Mouse (Mus musculus) forebrain, postnatal 0 days (tissue): ENCODE data around the gene Ptpn14. TPM values are rescaled to one million over a fixed set of nuclear protein-coding genes. Genes with fewer than 3 reads are reported as not detected.

Experiments used
- ATAC-seq: fragments of 200-750 bp; cut with Nextera tagmentation; 2 replicates; pipeline ENCODE4 v1.8.0; 2017; ENCODE audit warnings: mild to moderate bottlenecking, moderate library complexity
- DNase-seq: peaks from one replicate; pipeline ENCODE4 v3.0.0-alpha.2; 2015
- H3K27ac ChIP-seq: fragments of 300-500 bp; sonication (generic); 2 replicates; pipeline ENCODE4 v1.5.1; 2014; ENCODE audit warnings: low read depth, mild to moderate bottlenecking, antibody characterized with exemption, low read length, moderate library complexity, mixed read lengths
- H3K27me3 ChIP-seq: fragments of 300-500 bp; sonication (generic); 2 replicates; pipeline ENCODE4 v1.6.1; 2014; ENCODE audit warnings: mild to moderate bottlenecking, low read length, mixed read lengths; ENCODE audit not compliant: insufficient read depth
- H3K36me3 ChIP-seq: fragments of 300-500 bp; sonication (generic); 2 replicates; pipeline ENCODE4 v1.6.1; 2014; ENCODE audit warnings: mild to moderate bottlenecking, moderate library complexity; ENCODE audit not compliant: insufficient read depth
- H3K4me1 ChIP-seq: fragments of 300-500 bp; sonication (generic); 2 replicates; pipeline ENCODE4 v1.6.1; 2014; ENCODE audit warnings: antibody characterized with exemption; ENCODE audit not compliant: insufficient read depth
- H3K4me2 ChIP-seq: fragments of 300-500 bp; sonication (generic); 2 replicates; pipeline ENCODE4 v1.6.1; 2014; ENCODE audit warnings: low read depth, mild to moderate bottlenecking, moderate library complexity
- H3K4me3 ChIP-seq: fragments of 300-500 bp; sonication (generic); 2 replicates; pipeline ENCODE4 v1.5.1; 2014; ENCODE audit warnings: low read depth, low read length, mixed read lengths
- H3K9ac ChIP-seq: fragments of 300-500 bp; sonication (generic); 2 replicates; pipeline ENCODE4 v1.6.1; 2014; ENCODE audit warnings: mild to moderate bottlenecking
- H3K9me3 ChIP-seq: fragments of 300-500 bp; sonication (generic); 2 replicates; pipeline ENCODE4 v1.6.1; 2016; ENCODE audit warnings: low read length
- CTCF ChIP-seq: sonication (generic); IDR thresholded peaks from 2 replicates; pipeline ENCODE4 v1.5.1; 2016; ENCODE audit warnings: antibody characterized with exemption, control low read depth, low read depth
- WGBS: fragments of 180-500 bp; shearing (Covaris S2); extraction: QIAGEN DNeasy Blood & Tissue Kit; methylation state at CpG from one replicate; pipeline ENCODE4 v1.1.7; 2014; 5-methylcytosine and 5-hydroxymethylcytosine counted together
- polyA plus RNA-seq: library from polyadenylated mRNA; unstranded; fragments of >200 nt; fragmentation: Nextera tagmentation; extraction: Ambion mirVana; gene quantifications from 2 replicates; pipeline ENCODE4 v1.2.1, GENCODE M21; 2015
- total RNA-seq: library from RNA; depleted of rRNA; stranded (reverse); fragments of >200 nt; gene quantifications from 2 replicates; pipeline ENCODE4 v1.2.3, GENCODE M21; 2014

Gene Ptpn14
- total and polyA plus RNA-seq, 2 experiments from 2014 or later, result 0.98 to 3.9 TPM

GRCm38 (mm10) chr1:189854646-189855045, 126.6 kb downstream of the Ptpn14 start:
- 85% methylated on average over 13 of the region's 13 CpGs for WGBS
- no peaks in the 10 kb centered on the region for H3K36me3 ChIP-seq
- no peaks in the 10 kb centered on the region for H3K4me1 ChIP-seq
- TF ChIP-seq CTCF, result no peak
- no peak for DNase-seq
- no peaks in the 10 kb centered on the region for H3K9me3 ChIP-seq
- no peak overlapping the region for H3K4me2 ChIP-seq
- no peak overlapping the region for H3K9ac ChIP-seq
- no peak for ATAC-seq
- no peaks in the 10 kb centered on the region for H3K27me3 ChIP-seq
- no peak overlapping the region for H3K27ac ChIP-seq
- H3K4me3 ChIP-seq, result no peak overlapping the region

DNA sequence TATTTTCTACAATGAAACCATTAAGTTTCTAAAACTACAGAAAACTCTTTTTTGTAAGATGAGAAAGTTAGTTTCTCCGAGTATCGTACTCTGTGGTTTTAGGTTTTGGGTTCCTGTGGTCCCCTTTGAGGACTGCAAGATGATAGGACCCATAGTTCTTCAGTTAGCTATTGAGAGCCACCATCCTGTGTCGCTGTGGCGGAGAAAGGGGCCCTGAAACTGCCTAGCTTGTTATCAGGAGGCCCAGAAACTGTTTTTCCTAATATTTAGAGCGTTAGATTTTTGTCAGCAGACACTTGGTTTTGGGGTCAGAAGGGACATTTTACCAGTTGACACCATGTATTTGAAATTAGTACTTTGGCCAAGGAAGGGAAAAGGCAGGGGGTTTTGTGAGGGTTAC, 127.7 kb downstream of the Ptpn14 start:
- WGBS, result 95% methylated on average over 5 of the region's 5 CpGs
- H3K4me2 ChIP-seq, result no peak overlapping the region
- H3K4me3 ChIP-seq, result no peak overlapping the region
- H3K9ac ChIP-seq, result no peak overlapping the region
- H3K4me1 ChIP-seq, result no peaks in the 10 kb centered on the region
- no peak overlapping the region for H3K27ac ChIP-seq
- no peak for TF ChIP-seq CTCF
- no peaks in the 10 kb centered on the region for H3K27me3 ChIP-seq
- no peaks in the 10 kb centered on the region for H3K36me3 ChIP-seq
- no peaks in the 10 kb centered on the region for H3K9me3 ChIP-seq
- DNase-seq (no peak), ATAC-seq (no peak)

- Histone ChIP-seq H3K4me1 (no peaks in the 10 kb centered on the region), H3K9me3 (no peaks in the 10 kb centered on the region), H3K36me3 (no peaks in the 10 kb centered on the region), H3K27me3 (no peaks in the 10 kb centered on the region), H3K4me3 (no peak overlapping the region), H3K9ac (no peak overlapping the region), H3K4me2 (no peak overlapping the region), H3K27ac (no peak overlapping the region)
- ATAC-seq (no peak), DNase-seq (no peak)
- WGBS, result 64% methylated on average over 6 of the region's 6 CpGs
- TF ChIP-seq CTCF, result no peak
Observed at GRCm38 (mm10) chr1:189858377-189858776, 130.3 kb downstream of the Ptpn14 start.

- Histone ChIP-seq H3K27me3 (no peaks in the 10 kb centered on the region), H3K36me3 (no peaks in the 10 kb centered on the region), H3K27ac (no peak overlapping the region), H3K4me3 (no peak overlapping the region), H3K9me3 (no peaks in the 10 kb centered on the region), H3K9ac (no peak overlapping the region), H3K4me2 (no peak overlapping the region), H3K4me1 (peaks cover 4% of the 10 kb centered on the region; the same call in 1 of the 2 replicates)
- ATAC-seq (no peak), DNase-seq (no peak)
- 87% methylated on average over 17 of the region's 17 CpGs for WGBS
- TF ChIP-seq CTCF, result peak; percentile 12; the same call in 1 of the 2 replicates
Observed at GRCm38 (mm10) chr1:189860112-189860941, 132.3 kb downstream of the Ptpn14 start.

DNA sequence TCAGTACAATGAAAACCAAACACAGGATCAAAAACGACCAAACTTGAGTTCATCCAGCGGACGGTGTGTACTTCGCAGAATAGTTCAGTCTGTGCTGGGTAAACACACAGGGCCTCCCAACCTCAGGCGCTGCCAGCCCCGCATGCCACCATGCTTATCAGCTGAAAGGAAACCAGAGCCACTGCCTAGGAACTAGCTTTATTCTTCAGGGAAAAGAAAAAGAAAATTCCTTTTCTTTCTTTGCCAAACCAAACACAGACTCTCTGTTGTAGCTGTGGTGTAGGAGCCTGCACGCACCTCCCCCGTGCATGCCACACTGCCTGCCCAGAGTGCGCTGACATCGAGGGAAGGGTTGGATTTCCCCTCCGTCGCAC, 132.9 kb downstream of the Ptpn14 start:
- ATAC-seq (no peak; the same call in 1 of the 2 replicates), DNase-seq (no peak)
- H3K4me2 ChIP-seq, result no peak overlapping the region
- TF ChIP-seq CTCF, result no peak
- WGBS, result 47% methylated on average over 12 of the region's 12 CpGs
- no peaks in the 10 kb centered on the region for H3K36me3 ChIP-seq
- H3K4me3 ChIP-seq, result no peak overlapping the region
- no peaks in the 10 kb centered on the region for H3K27me3 ChIP-seq
- no peak overlapping the region for H3K9ac ChIP-seq
- peaks cover 4% of the 10 kb centered on the region; the same call in 1 of the 2 replicates for H3K4me1 ChIP-seq
- H3K27ac ChIP-seq, result no peak overlapping the region
- no peaks in the 10 kb centered on the region for H3K9me3 ChIP-seq

GRCm38 (mm10) chr1:189863727-189864126, 135.7 kb downstream of the Ptpn14 start:
- Histone ChIP-seq H3K4me1 (peaks cover 4% of the 10 kb centered on the region; the same call in 1 of the 2 replicates), H3K4me2 (no peak overlapping the region), H3K9ac (no peak overlapping the region), H3K36me3 (no peaks in the 10 kb centered on the region), H3K9me3 (no peaks in the 10 kb centered on the region), H3K27ac (no peak overlapping the region), H3K27me3 (no peaks in the 10 kb centered on the region), H3K4me3 (no peak overlapping the region)
- 97% methylated on average over 3 of the region's 3 CpGs for WGBS
- DNase-seq (no peak), ATAC-seq (no peak)
- TF ChIP-seq CTCF, result no peak

GRCm38 (mm10) chr1:189864301-189864700, 136.2 kb downstream of the Ptpn14 start:
- ATAC-seq (no peak), DNase-seq (peak; percentile 28)
- Histone ChIP-seq H3K9me3 (no peaks in the 10 kb centered on the region), H3K4me3 (no peak overlapping the region), H3K27ac (0 out of 2 replicates have a peak overlapping the region, but pooled peaks have one; percentile 29), H3K4me1 (peaks cover 4% of the 10 kb centered on the region; the same call in 1 of the 2 replicates), H3K36me3 (no peaks in the 10 kb centered on the region), H3K9ac (no peak overlapping the region), H3K27me3 (no peaks in the 10 kb centered on the region), H3K4me2 (no peak overlapping the region)
- peak; percentile 2; the same call in 1 of the 2 replicates for TF ChIP-seq CTCF
- WGBS, result 60% methylated on average over 9 of the region's 9 CpGs
